Mouse (Mus musculus): ENCODE measurements at regions not wholly inside any gene's neighbourhood (a gene's known extent, or its start where the extent isn't known, plus 50 kb on each side); places are given as distances from the start of the nearest gene placed in this dataset.

GRCm38 (mm10) chr11:31721908-31722307 is 50.2 kb upstream of the Bod1 start:
- Histone ChIP-seq H3K36me3 (no peaks in the 10 kb centered on the region), H3K9ac (peak overlapping the region; percentile 8; the same call in 1 of the 2 replicates), H3K4me3 (no peak overlapping the region), H3K27me3 (replicated peaks) (no peaks in the 10 kb centered on the region), H3K4me1 (peaks cover 43% of the 10 kb centered on the region), H3K9me3 (replicated peaks) (no peaks in the 10 kb centered on the region), H3K4me2 (no peak overlapping the region), H3K27ac (peak overlapping the region; percentile 33; the same call in 1 of the 2 replicates)
- WGBS (ENCODE audit: insufficient replicate concordance) = 30% methylated on average over 3 of the region's 3 CpGs
- ATAC-seq = peak; percentile 64

GRCm38 (mm10) chr11:31724506-31724905 is 52.8 kb upstream of the Bod1 start:
- 65% methylated on average over 1 of the region's 1 CpGs for WGBS (ENCODE audit: insufficient replicate concordance)
- H3K36me3 ChIP-seq = no peaks in the 10 kb centered on the region
- H3K4me1 ChIP-seq = peaks cover 42% of the 10 kb centered on the region
- H3K9me3 ChIP-seq (replicated peaks) = no peaks in the 10 kb centered on the region
- no peak overlapping the region for H3K27ac ChIP-seq
- H3K4me2 ChIP-seq = no peak overlapping the region
- no peak for ATAC-seq
- H3K9ac ChIP-seq = no peak overlapping the region
- H3K27me3 ChIP-seq (replicated peaks) = 0 out of 2 replicates have a peak, but pooled peaks cover 13% of the 10 kb centered on the region
- H3K4me3 ChIP-seq = no peak overlapping the region

- peak overlapping the region; percentile 14; the same call in 1 of the 2 replicates for H3K4me2 ChIP-seq
- 0 out of 2 replicates have a peak, but pooled peaks cover 13% of the 10 kb centered on the region for H3K27me3 ChIP-seq (replicated peaks)
- peaks cover 39% of the 10 kb centered on the region for H3K4me1 ChIP-seq
- WGBS (ENCODE audit: insufficient replicate concordance) = 30% methylated on average over 15 of the region's 15 CpGs
- H3K36me3 ChIP-seq = no peaks in the 10 kb centered on the region
- no peak overlapping the region for H3K4me3 ChIP-seq
- peak; percentile 72 for ATAC-seq
- no peak overlapping the region for H3K9ac ChIP-seq
- no peak overlapping the region for H3K27ac ChIP-seq
- H3K9me3 ChIP-seq (replicated peaks) = no peaks in the 10 kb centered on the region
Measured at GRCm38 (mm10) chr11:31725936-31726647, 54.4 kb upstream of the Bod1 start.

- Histone ChIP-seq H3K4me3 (no peak overlapping the region), H3K9me3 (replicated peaks) (no peaks in the 10 kb centered on the region), H3K27me3 (replicated peaks) (0 out of 2 replicates have a peak, but pooled peaks cover 13% of the 10 kb centered on the region), H3K4me1 (peaks cover 35% of the 10 kb centered on the region), H3K27ac (no peak overlapping the region), H3K4me2 (no peak overlapping the region), H3K9ac (no peak overlapping the region), H3K36me3 (no peaks in the 10 kb centered on the region)
- WGBS (ENCODE audit: insufficient replicate concordance) = 68% methylated on average over 8 of the region's 8 CpGs
- no peak for ATAC-seq
Measured at GRCm38 (mm10) chr11:31727289-31727688, 55.6 kb upstream of the Bod1 start.

GRCm38 (mm10) chr11:31729728-31730127 is 58.0 kb upstream of the Bod1 start:
- ATAC-seq = no peak
- no peak overlapping the region for H3K4me2 ChIP-seq
- no peaks in the 10 kb centered on the region for H3K9me3 ChIP-seq (replicated peaks)
- 76% methylated on average over 3 of the region's 3 CpGs for WGBS (ENCODE audit: insufficient replicate concordance)
- H3K4me3 ChIP-seq = no peak overlapping the region
- no peaks in the 10 kb centered on the region for H3K36me3 ChIP-seq
- no peak overlapping the region for H3K27ac ChIP-seq
- H3K4me1 ChIP-seq = peaks cover 50% of the 10 kb centered on the region
- H3K9ac ChIP-seq = no peak overlapping the region
- 0 out of 2 replicates have a peak, but pooled peaks cover 13% of the 10 kb centered on the region for H3K27me3 ChIP-seq (replicated peaks)

GRCm38 (mm10) chr11:31730181-31730580 is 58.5 kb upstream of the Bod1 start:
- no peak overlapping the region for H3K27ac ChIP-seq
- no peaks in the 10 kb centered on the region for H3K36me3 ChIP-seq
- H3K9me3 ChIP-seq (replicated peaks) = no peaks in the 10 kb centered on the region
- H3K4me3 ChIP-seq = no peak overlapping the region
- no peak for ATAC-seq
- 76% methylated on average over 4 of the region's 4 CpGs for WGBS (ENCODE audit: insufficient replicate concordance)
- no peak overlapping the region for H3K4me2 ChIP-seq
- H3K27me3 ChIP-seq (replicated peaks) = 0 out of 2 replicates have a peak, but pooled peaks cover 13% of the 10 kb centered on the region
- no peak overlapping the region for H3K9ac ChIP-seq
- peaks cover 50% of the 10 kb centered on the region for H3K4me1 ChIP-seq

- no peaks in the 10 kb centered on the region for H3K9me3 ChIP-seq (replicated peaks)
- H3K27ac ChIP-seq = no peak overlapping the region
- peaks cover 45% of the 10 kb centered on the region for H3K4me1 ChIP-seq
- 53% methylated on average over 3 of the region's 3 CpGs for WGBS (ENCODE audit: insufficient replicate concordance)
- no peak overlapping the region for H3K4me3 ChIP-seq
- H3K9ac ChIP-seq = no peak overlapping the region
- no peak for ATAC-seq
- no peaks in the 10 kb centered on the region for H3K36me3 ChIP-seq
- no peak overlapping the region for H3K4me2 ChIP-seq
- H3K27me3 ChIP-seq (replicated peaks) = 0 out of 2 replicates have a peak, but pooled peaks cover 13% of the 10 kb centered on the region
Measured at GRCm38 (mm10) chr11:31730680-31731079, 59.0 kb upstream of the Bod1 start.

- no peaks in the 10 kb centered on the region for H3K36me3 ChIP-seq
- peaks cover 38% of the 10 kb centered on the region for H3K4me1 ChIP-seq
- ATAC-seq = no peak
- no peak overlapping the region for H3K9ac ChIP-seq
- H3K27ac ChIP-seq = no peak overlapping the region
- WGBS (ENCODE audit: insufficient replicate concordance) = 76% methylated on average over 4 of the region's 4 CpGs
- H3K4me3 ChIP-seq = no peak overlapping the region
- no peak overlapping the region for H3K4me2 ChIP-seq
- H3K27me3 ChIP-seq (replicated peaks) = 0 out of 2 replicates have a peak, but pooled peaks cover 13% of the 10 kb centered on the region
- no peaks in the 10 kb centered on the region for H3K9me3 ChIP-seq (replicated peaks)
Measured at GRCm38 (mm10) chr11:31731459-31731858, 59.8 kb upstream of the Bod1 start.

GRCm38 (mm10) chr11:31732342-31732741 is 60.7 kb upstream of the Bod1 start:
- Histone ChIP-seq H3K9ac (no peak overlapping the region), H3K4me1 (peaks cover 29% of the 10 kb centered on the region), H3K4me2 (peak overlapping the region; percentile 14), H3K27ac (peak overlapping the region; percentile 20; the same call in 1 of the 2 replicates), H3K36me3 (no peaks in the 10 kb centered on the region), H3K4me3 (no peak overlapping the region), H3K9me3 (replicated peaks) (no peaks in the 10 kb centered on the region), H3K27me3 (replicated peaks) (0 out of 2 replicates have a peak, but pooled peaks cover 13% of the 10 kb centered on the region)
- WGBS (ENCODE audit: insufficient replicate concordance) = 19% methylated on average over 3 of the region's 3 CpGs
- ATAC-seq = peak; percentile 48; the same call in 1 of the 2 replicates

- Histone ChIP-seq H3K4me1 (peaks cover 27% of the 10 kb centered on the region), H3K27ac (no peak overlapping the region), H3K36me3 (no peaks in the 10 kb centered on the region), H3K4me3 (no peak overlapping the region), H3K9ac (no peak overlapping the region), H3K9me3 (replicated peaks) (no peaks in the 10 kb centered on the region), H3K27me3 (replicated peaks) (0 out of 2 replicates have a peak, but pooled peaks cover 10% of the 10 kb centered on the region), H3K4me2 (peak overlapping the region; percentile 14)
- 30% methylated on average over 1 of the region's 1 CpGs for WGBS (ENCODE audit: insufficient replicate concordance)
- ATAC-seq = 0 out of 2 replicates have a peak, but pooled peaks have one; percentile 40
Measured at GRCm38 (mm10) chr11:31732958-31733357, 61.3 kb upstream of the Bod1 start.

- no peak overlapping the region for H3K9ac ChIP-seq
- H3K4me1 ChIP-seq = peaks cover 27% of the 10 kb centered on the region
- no peaks in the 10 kb centered on the region for H3K36me3 ChIP-seq
- no peaks in the 10 kb centered on the region for H3K27me3 ChIP-seq (replicated peaks)
- no peak overlapping the region for H3K4me3 ChIP-seq
- 66% methylated on average over 4 of the region's 4 CpGs for WGBS (ENCODE audit: insufficient replicate concordance)
- H3K9me3 ChIP-seq (replicated peaks) = no peaks in the 10 kb centered on the region
- no peak overlapping the region for H3K4me2 ChIP-seq
- ATAC-seq = no peak
- H3K27ac ChIP-seq = no peak overlapping the region
Measured at GRCm38 (mm10) chr11:31734091-31734490, 62.4 kb upstream of the Bod1 start.

- no peak for ATAC-seq
- no peaks in the 10 kb centered on the region for H3K36me3 ChIP-seq
- peaks cover 27% of the 10 kb centered on the region for H3K4me1 ChIP-seq
- H3K27me3 ChIP-seq (replicated peaks) = 0 out of 2 replicates have a peak, but pooled peaks cover 7% of the 10 kb centered on the region
- no peak overlapping the region for H3K4me3 ChIP-seq
- H3K27ac ChIP-seq = no peak overlapping the region
- 82% methylated on average over 6 of the region's 6 CpGs for WGBS (ENCODE audit: insufficient replicate concordance)
- no peaks in the 10 kb centered on the region for H3K9me3 ChIP-seq (replicated peaks)
- no peak overlapping the region for H3K4me2 ChIP-seq
- no peak overlapping the region for H3K9ac ChIP-seq
Measured at GRCm38 (mm10) chr11:31735257-31735656, 63.6 kb upstream of the Bod1 start.

Measured in liver, embryonic 12.5 days (tissue).